Mouse (Mus musculus) E14TG2a.4 (cell line): Measurements from ENCODE around the gene Myof.

Source experiments
- CTCF ChIP-seq: conservative IDR thresholded peaks from 2 replicates; pipeline ENCODE4 v1.5.1; 2014; ENCODE audit warnings: low read length
- NANOG ChIP-seq: IDR thresholded peaks from 2 replicates; pipeline ENCODE4 v1.6.1; 2014; ENCODE audit warnings: borderline replicate concordance, low read length, mixed read lengths
- POU5F1 ChIP-seq: IDR thresholded peaks from 2 replicates; pipeline ENCODE4 v1.6.1; 2014; ENCODE audit warnings: low read length, borderline replicate concordance

GRCm38 (mm10) chr19:38055798-38056197, 12.4 kb upstream of the Myof start:
- TF ChIP-seq CTCF (no peak), POU5F1 (no peak), NANOG (no peak)
